ENCODE assay signal across 19 mouse cellular contexts in genomic region chr10:50690324-50690723, GRCm38 (mm10).
"Had no signal": no experiment of that assay in that cellular context is flagged by ENCODE, and none has a peak within 500 bp of the region (broad histone marks: within the 10 kb centered on the region; RNA-seq: fewer than 3 reads in every experiment).

No protein-coding gene starts in this region.

- H3K4me2 ChIP-seq: liver, embryonic 15.5 days; lung, embryonic 15.5 days; midbrain, embryonic 11.5 days; midbrain, embryonic 13.5 days; midbrain, embryonic 15.5 days; neural tube, embryonic 12.5 days; stomach, embryonic 15.5 days had no signal

- H3K27ac ChIP-seq: liver, embryonic 15.5 days; lung, embryonic 15.5 days; macrophage; midbrain, embryonic 13.5 days; midbrain, embryonic 15.5 days; neural tube, embryonic 12.5 days; stomach, embryonic 15.5 days; stomach, postnatal 0 days had no signal

- H3K9ac ChIP-seq: liver, embryonic 15.5 days; liver, postnatal 0 days; lung, embryonic 15.5 days; midbrain, embryonic 13.5 days; midbrain, embryonic 15.5 days; neural tube, embryonic 12.5 days; stomach, embryonic 15.5 days had no signal

- H3K4me1 ChIP-seq: liver, embryonic 15.5 days; lung, embryonic 15.5 days; midbrain, embryonic 15.5 days; neural tube, embryonic 12.5 days; stomach, embryonic 15.5 days had no signal

- DNase-seq: liver, postnatal 0 days; lung, adult 2 months; lung, postnatal 14 days; lung, postnatal 36 days; right cerebral cortex, postnatal 14 days; thymus, adult 2 months; thymus, postnatal 14 days; thymus, postnatal 36 days had no signal

- H3K4me3 ChIP-seq: liver, embryonic 15.5 days; lung, embryonic 15.5 days; megakaryocyte, embryonic 14.5 days; midbrain, embryonic 13.5 days; midbrain, embryonic 15.5 days; neural tube, embryonic 12.5 days; stomach, embryonic 15.5 days had no signal

- H3K36me3 ChIP-seq: lung, embryonic 15.5 days; midbrain, embryonic 13.5 days; midbrain, embryonic 15.5 days; neural tube, embryonic 12.5 days; stomach, embryonic 15.5 days had no signal

- ATAC-seq: liver, postnatal 0 days; lung, postnatal 0 days; midbrain, embryonic 13.5 days; midbrain, embryonic 15.5 days had no signal

- H3K27me3 ChIP-seq: liver, embryonic 15.5 days; lung, embryonic 15.5 days; megakaryocyte, embryonic 14.5 days; midbrain, embryonic 13.5 days; midbrain, embryonic 15.5 days; neural tube, embryonic 12.5 days; stomach, embryonic 15.5 days had no signal

- H3K9me3 ChIP-seq: liver, embryonic 15.5 days; lung, embryonic 15.5 days; megakaryocyte, embryonic 14.5 days; midbrain, embryonic 13.5 days; midbrain, embryonic 15.5 days; neural tube, embryonic 12.5 days; stomach, embryonic 15.5 days had no signal
